ENCODE assay signal across 21 mouse cellular contexts in genomic region chr14:60836709-60837108, GRCm38 (mm10). TPM values are rescaled to one million over a fixed set of nuclear protein-coding genes. Genes with fewer than 3 reads are reported as not detected.
A peak's percentile ranks its signal among the peaks of the same experiment; 100 is the strongest.
DNase-seq lines count a peak whose midpoint lies in the region; ATAC-seq and TF ChIP-seq lines count a peak whose summit lies in the region.
"Had no signal": no experiment of that assay in that cellular context is flagged by ENCODE, and none has a peak within 500 bp of the region (broad histone marks: within the 10 kb centered on the region; RNA-seq: fewer than 3 reads in every experiment).

No protein-coding gene starts in this region.

- peaks cover 5% of the 10 kb centered on the region for H3K9me3 ChIP-seq in forebrain, embryonic 10.5 days
- H3K9me3 ChIP-seq in forebrain, embryonic 14.5 days (replicated peaks; ENCODE audit: control insufficient read depth, low read length): peaks cover 4% of the 10 kb centered on the region; the same call in 1 of the 2 replicates
- H3K9me3 ChIP-seq: embryonic facial prominence, embryonic 15.5 days; intestine, embryonic 15.5 days had no signal

- peak overlapping the region; percentile 27; the same call in 1 of the 2 replicates for H3K27ac ChIP-seq in forebrain, embryonic 10.5 days
- H3K27ac ChIP-seq in forebrain, embryonic 14.5 days (ENCODE audit: low read depth, low read length): no peak overlapping the region
- no peak overlapping the region for H3K27ac ChIP-seq in layer of hippocampus, adult 2 months
- H3K27ac ChIP-seq: embryonic facial prominence, embryonic 15.5 days; hindbrain, embryonic 10.5 days; hindbrain, embryonic 14.5 days; intestine, embryonic 15.5 days had no signal

- H3K4me1 ChIP-seq in forebrain, embryonic 10.5 days: peaks cover 13% of the 10 kb centered on the region
- H3K4me1 ChIP-seq in forebrain, embryonic 14.5 days (ENCODE audit: control insufficient read depth, insufficient read depth, low read length): no peaks in the 10 kb centered on the region
- H3K4me1 ChIP-seq: embryonic facial prominence, embryonic 15.5 days; intestine, embryonic 15.5 days had no signal

- H3K9ac ChIP-seq in forebrain, embryonic 14.5 days (ENCODE audit: low read length): no peak overlapping the region
- H3K9ac ChIP-seq: embryonic facial prominence, embryonic 15.5 days; heart, embryonic 12.5 days; hindbrain, embryonic 14.5 days; intestine, embryonic 15.5 days had no signal

- DNase-seq in forebrain, embryonic 10.5 days (ENCODE audit: extremely low spot score, low spot score): no peak
- DNase-seq in forebrain, embryonic 14.5 days (ENCODE audit: low spot score): no peak
- DNase-seq in ES-CJ7 (ENCODE audit: low read depth, low spot score) (peak; percentile 64), R1 (ENCODE audit: low read depth, low spot score) (peak; percentile 90)
- DNase-seq in layer of hippocampus, adult 2 months (ENCODE audit: low spot score in 2 of 2): no peak
- DNase-seq in ovary, postnatal 14 days (ENCODE audit: low spot score): no peak
- DNase-seq: cerebellum, adult 11 months; cerebellum, adult 8-10 months; cerebellum, postnatal 14 days; embryo, embryonic 11 days; gastrocnemius, postnatal 10 days; heart, adult 18-20 months; kidney, adult 18-20 months had no signal

- 57% methylated on average over 6 of the region's 6 CpGs for WGBS in forebrain, embryonic 10.5 days
- 10% methylated on average over 6 of the region's 6 CpGs for WGBS in forebrain, embryonic 14.5 days

- no peak for TF ChIP-seq CTCF in layer of hippocampus, adult 2 months (conservative IDR thresholded peaks at IDR 0.05)

- H3K4me3 ChIP-seq in forebrain, embryonic 10.5 days: no peak overlapping the region
- H3K4me3 ChIP-seq in forebrain, embryonic 14.5 days (ENCODE audit: low read depth, low read length): no peak overlapping the region
- no peak overlapping the region for H3K4me3 ChIP-seq in layer of hippocampus, adult 2 months
- H3K4me3 ChIP-seq: embryonic facial prominence, embryonic 15.5 days; erythroblast, embryonic 14.5 days; heart, embryonic 12.5 days; hindbrain, embryonic 10.5 days; intestine, embryonic 15.5 days had no signal

- no peaks in the 10 kb centered on the region for H3K27me3 ChIP-seq in forebrain, embryonic 10.5 days (ENCODE audit: poor library complexity, severe bottlenecking)
- H3K27me3 ChIP-seq in forebrain, embryonic 14.5 days (replicated peaks; ENCODE audit: control insufficient read depth, insufficient read depth, low read length): no peaks in the 10 kb centered on the region
- H3K27me3 ChIP-seq: embryonic facial prominence, embryonic 15.5 days; intestine, embryonic 15.5 days; Patski had no signal

- H3K36me3 ChIP-seq in forebrain, embryonic 10.5 days (replicated peaks): peaks cover 44% of the 10 kb centered on the region
- peaks cover 17% of the 10 kb centered on the region for H3K36me3 ChIP-seq in forebrain, embryonic 14.5 days (ENCODE audit: control insufficient read depth, insufficient read depth, low read length)

- ATAC-seq in forebrain, embryonic 14.5 days: no peak
- ATAC-seq: forebrain, embryonic 16.5 days; intestine, embryonic 15.5 days; Patski had no signal

- no peak overlapping the region for H3K4me2 ChIP-seq in forebrain, embryonic 14.5 days (ENCODE audit: low read length)
- H3K4me2 ChIP-seq: embryonic facial prominence, embryonic 15.5 days; heart, embryonic 12.5 days; hindbrain, embryonic 14.5 days; intestine, embryonic 15.5 days had no signal

RNA-seq across cellular contexts. Expression of gene Mipep, which starts 52.3 kb away (rescaled TPM):
- polyA plus RNA-seq in forebrain, embryonic 10.5 days (2016; fragmentation: Nextera tagmentation; extraction: Ambion mirVana): 24.7 and 25.8 TPM in 2 replicates
- polyA plus RNA-seq in forebrain, embryonic 14.5 days (2014; fragmentation: Nextera tagmentation; extraction: Ambion mirVana): 22.9 and 24.4 TPM in 2 replicates
- 10 to 100 TPM; 31.1 to 33.9 TPM for total RNA-seq in layer of hippocampus, adult 2 months (2021)

Comparison
In these comparisons a context has a peak if more than half of its experiments do, and no peak if none do; other contexts are left out.
1. DNase-seq: peak in ES-CJ7 (single experiment) and R1 (single experiment); none in forebrain, embryonic 10.5 days (single experiment), forebrain, embryonic 14.5 days (single experiment), layer of hippocampus, adult 2 months (0 of 2) and ovary, postnatal 14 days (single experiment).